Mouse (Mus musculus) heart, embryonic 12.5 days (tissue): ENCODE data around the gene Ttc30a1. TPM values are rescaled to one million over a fixed set of nuclear protein-coding genes. Genes with fewer than 3 reads are reported as not detected.
"Not testable (repeated sequence)": the region's sequence is repeated elsewhere in the genome, so short reads cannot be mapped to it uniquely, and the experiment has no call there.

Source experiments
- ATAC-seq: fragments of 200-750 bp; cut with Nextera tagmentation; 2 replicates; pipeline ENCODE4 v1.8.0; 2017; ENCODE audit warnings: moderate TSS enrichment, moderate library complexity; ENCODE audit not compliant: insufficient number of reproducible peaks, low FRiP score
- H3K27ac ChIP-seq: fragments of 300-500 bp; sonication (generic); 2 replicates; pipeline ENCODE4 v1.5.1; 2016; ENCODE audit warnings: mild to moderate bottlenecking, moderate library complexity; ENCODE audit not compliant: poor library complexity, severe bottlenecking
- H3K27me3 ChIP-seq: fragments of 300-500 bp; sonication (generic); replicated peaks from 2 replicates; pipeline ENCODE4 v1.6.1; 2016; ENCODE audit warnings: mild to moderate bottlenecking, moderate library complexity
- H3K36me3 ChIP-seq: fragments of 300-500 bp; sonication (generic); 2 replicates; pipeline ENCODE4 v1.6.1; 2016; ENCODE audit warnings: mild to moderate bottlenecking, moderate library complexity
- H3K4me1 ChIP-seq: fragments of 300-500 bp; sonication (generic); replicated peaks from 2 replicates; pipeline ENCODE4 v1.6.1; 2016; ENCODE audit warnings: mild to moderate bottlenecking
- H3K4me2 ChIP-seq: fragments of 300-500 bp; sonication (generic); 2 replicates; pipeline ENCODE4 v1.6.1; 2016; ENCODE audit warnings: mild to moderate bottlenecking, moderate library complexity
- H3K4me3 ChIP-seq: fragments of 300-500 bp; sonication (generic); 2 replicates; pipeline ENCODE4 v1.5.1; 2016; ENCODE audit warnings: mild to moderate bottlenecking
- H3K9ac ChIP-seq: fragments of 300-500 bp; sonication (generic); 2 replicates; pipeline ENCODE4 v1.6.1; 2016; ENCODE audit warnings: mild to moderate bottlenecking, moderate library complexity
- H3K9me3 ChIP-seq: fragments of 300-500 bp; sonication (generic); replicated peaks from 2 replicates; pipeline ENCODE4 v1.6.1; 2016; ENCODE audit warnings: mild to moderate bottlenecking, moderate library complexity
- WGBS: fragments of 180-500 bp; shearing (Covaris S2); methylation state at CpG from one replicate; pipeline ENCODE4 v1.1.7; 2016; 5-methylcytosine and 5-hydroxymethylcytosine counted together
- polyA plus RNA-seq: library from polyadenylated mRNA; unstranded; fragments of >200 nt; fragmentation: Nextera tagmentation; extraction: Ambion mirVana; gene quantifications from 2 replicates; pipeline ENCODE4 v1.2.1, GENCODE M21; 2016

Gene Ttc30a1
- polyA plus RNA-seq: 6.1 and 6.7 TPM in 2 replicates

GRCm38 (mm10) chr2:75981440-75982081 is at the start of gene Ttc30a1:
Gene Ttc30a1, minus strand, starts transcription at chr2:75981967.
- H3K4me1 ChIP-seq, H3K9me3 ChIP-seq, H3K27me3 ChIP-seq, H3K27ac ChIP-seq, H3K36me3 ChIP-seq: not testable (repeated sequence)
- peak within 1 kb of the TSS; percentile 82 for H3K4me2 ChIP-seq
- H3K9ac ChIP-seq: peak within 1 kb of the TSS; percentile 71
- H3K4me3 ChIP-seq: peak within 1 kb of the TSS; percentile 62
- 3% methylated on average over 34 of the region's 34 CpGs for WGBS
- ATAC-seq: peak; percentile 73

- 55% methylated on average over 8 of the region's 8 CpGs for WGBS
- Histone ChIP-seq H3K4me1 (peaks cover 28% of the 10 kb centered on the region), H3K4me3 (no peak overlapping the region), H3K9me3 (no peaks in the 10 kb centered on the region), H3K9ac (no peak overlapping the region), H3K4me2 (no peak overlapping the region), H3K36me3 (no peaks in the 10 kb centered on the region), H3K27ac (no peak overlapping the region; the same call in 1 of the 2 replicates), H3K27me3 (no peaks in the 10 kb centered on the region)
- no peak for ATAC-seq
These were observed 48.3 kb upstream of the Ttc30a1 start for GRCm38 (mm10) chr2:76030080-76030479.

GRCm38 (mm10) chr2:76029081-76029901 is 47.5 kb upstream of the Ttc30a1 start:
- peak; percentile 67; the same call in 1 of the 2 replicates for ATAC-seq
- H3K9me3 ChIP-seq: no peaks in the 10 kb centered on the region
- H3K36me3 ChIP-seq: no peaks in the 10 kb centered on the region
- H3K27me3 ChIP-seq: no peaks in the 10 kb centered on the region
- 32% methylated on average over 20 of the region's 20 CpGs for WGBS
- no peak overlapping the region for H3K4me3 ChIP-seq
- no peak overlapping the region for H3K9ac ChIP-seq
- peaks cover 28% of the 10 kb centered on the region for H3K4me1 ChIP-seq
- H3K4me2 ChIP-seq: peak overlapping the region; percentile 42
- H3K27ac ChIP-seq: peak overlapping the region; percentile 82

- Histone ChIP-seq H3K4me1 (0 out of 2 replicates have a peak, but pooled peaks cover 5% of the 10 kb centered on the region), H3K4me3 (no peak overlapping the region), H3K9ac (no peak overlapping the region), H3K9me3 (no peaks in the 10 kb centered on the region), H3K36me3 (no peaks in the 10 kb centered on the region), H3K27me3 (no peaks in the 10 kb centered on the region), H3K4me2 (no peak overlapping the region), H3K27ac (no peak overlapping the region)
- 22% methylated on average over 7 of the region's 7 CpGs for WGBS
- no peak for ATAC-seq
These were observed 35.1 kb upstream of the Ttc30a1 start for GRCm38 (mm10) chr2:76016890-76017289.

- no peak for ATAC-seq
- Histone ChIP-seq H3K9me3 (no peaks in the 10 kb centered on the region), H3K36me3 (no peaks in the 10 kb centered on the region), H3K4me3 (no peak overlapping the region), H3K4me1 (peaks cover 9% of the 10 kb centered on the region), H3K4me2 (no peak overlapping the region), H3K9ac (no peak overlapping the region), H3K27me3 (no peaks in the 10 kb centered on the region), H3K27ac (no peak overlapping the region)
- 88% methylated on average over 8 of the region's 8 CpGs for WGBS
These were observed 34.4 kb upstream of the Ttc30a1 start for GRCm38 (mm10) chr2:76016136-76016535.

- Histone ChIP-seq H3K9me3 (no peaks in the 10 kb centered on the region), H3K27me3 (no peaks in the 10 kb centered on the region), H3K4me1 (peaks cover 15% of the 10 kb centered on the region), H3K27ac (no peak overlapping the region), H3K9ac (no peak overlapping the region), H3K4me2 (no peak overlapping the region), H3K4me3 (no peak overlapping the region), H3K36me3 (no peaks in the 10 kb centered on the region)
- 86% methylated on average over 7 of the region's 7 CpGs for WGBS
- ATAC-seq: no peak
These were observed 33.7 kb upstream of the Ttc30a1 start for GRCm38 (mm10) chr2:76015460-76015859.

- no peaks in the 10 kb centered on the region for H3K27me3 ChIP-seq
These were observed 32.9 kb upstream of the Ttc30a1 start for GRCm38 (mm10) chr2:76014659-76015058.

GRCm38 (mm10) chr2:76006194-76006593 is 24.4 kb upstream of the Ttc30a1 start:
- H3K27ac ChIP-seq: no peak overlapping the region
- H3K27me3 ChIP-seq: 0 out of 2 replicates have a peak, but pooled peaks cover 2% of the 10 kb centered on the region
- ATAC-seq: no peak
- no peak overlapping the region for H3K9ac ChIP-seq
- no peaks in the 10 kb centered on the region for H3K9me3 ChIP-seq
- WGBS: 21% methylated on average over 4 of the region's 4 CpGs
- no peak overlapping the region for H3K4me2 ChIP-seq
- H3K36me3 ChIP-seq: no peaks in the 10 kb centered on the region
- H3K4me1 ChIP-seq: peaks cover 12% of the 10 kb centered on the region
- no peak overlapping the region for H3K4me3 ChIP-seq

More at GRCm38 (mm10) chr2:76014659-76015058, 32.9 kb upstream of the Ttc30a1 start:
- no peak overlapping the region for H3K4me3 ChIP-seq
- no peaks in the 10 kb centered on the region for H3K9me3 ChIP-seq
- 80% methylated on average over 3 of the region's 3 CpGs for WGBS
- no peaks in the 10 kb centered on the region for H3K36me3 ChIP-seq
- no peak overlapping the region for H3K27ac ChIP-seq
- H3K9ac ChIP-seq: no peak overlapping the region
- ATAC-seq: no peak
- H3K4me1 ChIP-seq: peaks cover 15% of the 10 kb centered on the region
- H3K4me2 ChIP-seq: no peak overlapping the region

GRCm38 (mm10) chr2:76002899-76003298 is 21.1 kb upstream of the Ttc30a1 start:
- H3K27me3 ChIP-seq: 0 out of 2 replicates have a peak, but pooled peaks cover 2% of the 10 kb centered on the region
- H3K9me3 ChIP-seq: no peaks in the 10 kb centered on the region
- no peaks in the 10 kb centered on the region for H3K36me3 ChIP-seq
- no peak for ATAC-seq
- H3K27ac ChIP-seq: no peak overlapping the region
- no peak overlapping the region for H3K9ac ChIP-seq
- WGBS: 52% methylated on average over 9 of the region's 9 CpGs
- H3K4me2 ChIP-seq: no peak overlapping the region
- peaks cover 28% of the 10 kb centered on the region for H3K4me1 ChIP-seq
- no peak overlapping the region for H3K4me3 ChIP-seq

- Histone ChIP-seq H3K27me3 (0 out of 2 replicates have a peak, but pooled peaks cover 2% of the 10 kb centered on the region), H3K36me3 (no peaks in the 10 kb centered on the region), H3K9ac (no peak overlapping the region), H3K9me3 (no peaks in the 10 kb centered on the region), H3K4me2 (no peak overlapping the region), H3K27ac (no peak overlapping the region), H3K4me3 (no peak overlapping the region), H3K4me1 (peaks cover 33% of the 10 kb centered on the region)
- 25% methylated on average over 8 of the region's 8 CpGs for WGBS
- ATAC-seq: no peak
These were observed 19.6 kb upstream of the Ttc30a1 start for GRCm38 (mm10) chr2:76001392-76001791.

- Histone ChIP-seq H3K4me3 (no peak overlapping the region), H3K27ac (no peak overlapping the region), H3K4me2 (no peak overlapping the region), H3K9ac (no peak overlapping the region), H3K36me3 (no peaks in the 10 kb centered on the region), H3K27me3 (0 out of 2 replicates have a peak, but pooled peaks cover 2% of the 10 kb centered on the region), H3K4me1 (peaks cover 27% of the 10 kb centered on the region), H3K9me3 (no peaks in the 10 kb centered on the region)
- 34% methylated on average over 12 of the region's 12 CpGs for WGBS
- no peak for ATAC-seq
These were observed 17.9 kb upstream of the Ttc30a1 start for GRCm38 (mm10) chr2:75999636-76000035.
